8 mouse cellular contexts compared by ENCODE assay signal in genomic region chrX:113298468-113298867, GRCm38 (mm10). TPM values are rescaled to one million over a fixed set of nuclear protein-coding genes. Genes with fewer than 3 reads are reported as not detected.
A peak's percentile ranks its signal among the peaks of the same experiment; 100 is the strongest.
DNase-seq lines count a peak whose midpoint lies in the region; ATAC-seq lines count a peak whose summit lies in the region.

No protein-coding gene starts in this region.

- no peaks in the 10 kb centered on the region for H3K9me3 ChIP-seq in intestine, embryonic 14.5 days (ENCODE audit: control insufficient read depth, low read length)
- H3K9me3 ChIP-seq in neural tube, embryonic 12.5 days, result no peaks in the 10 kb centered on the region

- 23% methylated on average over 19 of the region's 19 CpGs for WGBS in intestine, embryonic 14.5 days
- 18% methylated on average over 19 of the region's 19 CpGs for WGBS in neural tube, embryonic 12.5 days

- peak; percentile 41 for ATAC-seq in intestine, embryonic 14.5 days (replicated peaks; ENCODE audit: low FRiP score, low TSS enrichment, low read depth)
- peak; percentile 49 for ATAC-seq in neural tube, embryonic 12.5 days (ENCODE audit: low FRiP score, low read depth)

- peak; percentile 46 for DNase-seq in heart, adult 11 months
- DNase-seq in heart, adult 8-10 months (ENCODE audit: low spot score), result no peak
- peak; percentile 2 for DNase-seq in urinary bladder, postnatal 14 days (ENCODE audit: low spot score)
- DNase-seq in urinary bladder, adult 2 months (ENCODE audit: low spot score), result no peak
- no peak for DNase-seq in intestine, embryonic 14.5 days (ENCODE audit: low spot score)
- DNase-seq in adrenal gland, adult 18-20 months (ENCODE audit: low spot score in 2 of 2), result no peak
- DNase-seq in right cerebral cortex, postnatal 4 days, result no peak

- peak overlapping the region; percentile 44 for H3K4me3 ChIP-seq in intestine, embryonic 14.5 days (ENCODE audit: low read depth, low read length)
- H3K4me3 ChIP-seq in neural tube, embryonic 12.5 days, result peak overlapping the region; percentile 40

- peak overlapping the region; percentile 56 for H3K4me2 ChIP-seq in intestine, embryonic 14.5 days (ENCODE audit: low read length)
- peak overlapping the region; percentile 64 for H3K4me2 ChIP-seq in neural tube, embryonic 12.5 days (replicated peaks)

- no peaks in the 10 kb centered on the region for H3K27me3 ChIP-seq in intestine, embryonic 14.5 days (replicated peaks; ENCODE audit: control insufficient read depth, insufficient read depth, low read length)
- no peaks in the 10 kb centered on the region for H3K27me3 ChIP-seq in neural tube, embryonic 12.5 days (replicated peaks)

- peak overlapping the region; percentile 32; the same call in 1 of the 2 replicates for H3K9ac ChIP-seq in intestine, embryonic 14.5 days (ENCODE audit: low read length)
- no peak overlapping the region for H3K9ac ChIP-seq in neural tube, embryonic 12.5 days

- H3K4me1 ChIP-seq in intestine, embryonic 14.5 days (replicated peaks; ENCODE audit: control insufficient read depth, insufficient read depth, low read length), result no peaks in the 10 kb centered on the region
- H3K4me1 ChIP-seq in neural tube, embryonic 12.5 days, result no peaks in the 10 kb centered on the region

- no peaks in the 10 kb centered on the region for H3K36me3 ChIP-seq in intestine, embryonic 14.5 days (ENCODE audit: control insufficient read depth, insufficient read depth, low read length)
- H3K36me3 ChIP-seq in neural tube, embryonic 12.5 days, result no peaks in the 10 kb centered on the region

- no peak overlapping the region for H3K27ac ChIP-seq in intestine, embryonic 14.5 days (ENCODE audit: low read depth)
- no peak overlapping the region for H3K27ac ChIP-seq in neural tube, embryonic 12.5 days

RNA-seq across cellular contexts. Expression of gene Dach2, which starts 1.2 kb away (rescaled TPM):
- total RNA-seq in heart, adult 8-10 months (2022), result not detected
- 0.57 and 0.67 TPM in 2 replicates for polyA plus RNA-seq in urinary bladder, adult 2 months (2012; rRNA removed)
- polyA plus RNA-seq in intestine, embryonic 14.5 days (2014; fragmentation: Nextera tagmentation; extraction: Ambion mirVana), result 5.2 and 6.9 TPM in 2 replicates
- polyA plus RNA-seq in neural tube, embryonic 12.5 days (2016; fragmentation: Nextera tagmentation; extraction: Ambion mirVana), result 8.2 and 8.6 TPM in 2 replicates
- under 1 TPM; 0.76 to 0.83 TPM for total RNA-seq in adrenal gland, adult 18-20 months (2021)

Comparison
In these comparisons a context has a peak if more than half of its experiments do, and no peak if none do; other contexts are left out.
1. DNase-seq: peak in heart, adult 11 months (single experiment) and urinary bladder, postnatal 14 days (single experiment); none in heart, adult 8-10 months (single experiment), urinary bladder, adult 2 months (single experiment), intestine, embryonic 14.5 days (single experiment), adrenal gland, adult 18-20 months (0 of 2) and right cerebral cortex, postnatal 4 days (single experiment).